Mouse (Mus musculus) ES-E14 (cell line): ENCODE results near the gene Vps53. TPM values are rescaled to one million over a fixed set of nuclear protein-coding genes. Genes with fewer than 3 reads are reported as not detected.

ENCODE experiments used
- DNase-seq: peaks from one replicate; pipeline ENCODE4 v3.0.0-alpha.2; 2013; ENCODE audit warnings: low read depth, low spot score
- H3K27ac ChIP-seq: 2 replicates; pipeline ENCODE4 v1.5.1; 2012; ENCODE audit warnings: low read depth, mild to moderate bottlenecking, low read length, moderate library complexity, mixed read lengths; ENCODE audit not compliant: poor library complexity, insufficient read depth, severe bottlenecking
- H3K36me3 ChIP-seq: 2 replicates; pipeline ENCODE4 v1.6.1; 2012; ENCODE audit warnings: mild to moderate bottlenecking, low read length, moderate library complexity, mixed read lengths; ENCODE audit not compliant: control insufficient read depth, poor library complexity, insufficient read depth, severe bottlenecking
- H3K4me1 ChIP-seq, 2 experiments: fragments of 150-350 bp in 1 of 2; sonication (generic) in 1 of 2; 2 replicates each; pipeline ENCODE4 v1.6.1; 2012; ENCODE audit warnings: low read length in 2 of 2, mild to moderate bottlenecking in 1 of 2, mixed read lengths in 1 of 2; ENCODE audit not compliant: control insufficient read depth in 2 of 2, insufficient read depth in 2 of 2, poor library complexity in 1 of 2
- H3K4me3 ChIP-seq, 2 experiments: fragments of 150-350 bp in 1 of 2; sonication (generic) in 1 of 2; 2 replicates each; pipeline ENCODE4 v1.5.1; 2012; ENCODE audit warnings: low read length in 2 of 2, low read depth in 1 of 2, mild to moderate bottlenecking in 1 of 2, mixed read lengths in 1 of 2; ENCODE audit not compliant: insufficient read depth in 1 of 2, poor library complexity in 1 of 2, severe bottlenecking in 1 of 2
- H3K9ac ChIP-seq: 2 replicates; pipeline ENCODE4 v1.6.1; 2012; ENCODE audit warnings: low read depth, mild to moderate bottlenecking, low read length, mixed read lengths; ENCODE audit not compliant: poor library complexity, insufficient read depth, severe bottlenecking
- H3K9me3 ChIP-seq: fragments of 150-350 bp; sonication (generic); 2 replicates; pipeline ENCODE4 v1.6.1; 2012; ENCODE audit warnings: low read depth, mild to moderate bottlenecking, low read length; ENCODE audit not compliant: control insufficient read depth, insufficient read depth
- CHD2 ChIP-seq: IDR thresholded peaks from 2 replicates; pipeline ENCODE4 v1.6.1; 2014; ENCODE audit warnings: mild to moderate bottlenecking, low read depth, low read length, inconsistent platforms
- HCFC1 ChIP-seq: IDR thresholded peaks from 2 replicates; pipeline ENCODE4 v1.6.1; 2012; ENCODE audit warnings: low read length, inconsistent platforms, borderline replicate concordance; ENCODE audit not compliant: insufficient read depth
- MAFK ChIP-seq: IDR thresholded peaks from 2 replicates; pipeline ENCODE4 v1.6.1; 2014; ENCODE audit warnings: mild to moderate bottlenecking, low read depth, low read length, inconsistent platforms; ENCODE audit not compliant: insufficient read depth
- ZC3H11A ChIP-seq: IDR thresholded peaks from 2 replicates; pipeline ENCODE4 v1.6.1; 2012; ENCODE audit warnings: low read depth, mild to moderate bottlenecking, inconsistent platforms, low read length, borderline replicate concordance
- ZNF384 ChIP-seq: IDR thresholded peaks from 2 replicates; pipeline ENCODE4 v1.6.1; 2012; ENCODE audit warnings: low read depth, low read length, inconsistent platforms
- in situ Hi-C, 2 experiments: fragments of 600-800 bp; cut with MboI; formaldehyde crosslinking; loops; one replicate each; pipeline ENCODE4 v1.15.1; 2025; ENCODE audit warnings: low sequenced_read_pairs in 2 of 2, inconsistent platforms in 1 of 2; ENCODE audit not compliant: unreplicated experiment in 2 of 2
- total RNA-seq: library from RNA; depleted of rRNA; stranded (reverse); fragments of 300-350 nt; gene quantifications from 2 replicates; pipeline ENCODE4 v1.2.3, GENCODE M21; 2012

The Vps53 gene
- total RNA-seq, 1 experiment: 20.3 TPM

- TF ChIP-seq HCFC1 (no peak), ZC3H11A (no peak), MAFK (no peak), CHD2 (no peak), ZNF384 (no peak)
- Histone ChIP-seq H3K4me3 (no peak overlapping the region), H3K36me3 (no peaks in the 10 kb centered on the region), H3K4me1 (no peaks in the 10 kb centered on the region), H3K27ac (no peak overlapping the region), H3K9ac (no peak overlapping the region), H3K9me3 (no peaks in the 10 kb centered on the region)
- in situ Hi-C loops: no loop called here
- DNase-seq: no peak
Observed at GRCm38 (mm10) chr11:76039271-76040053, 140.0 kb downstream of the Vps53 start.

- Histone ChIP-seq H3K27ac (no peak overlapping the region), H3K4me3 (no peak overlapping the region), H3K9me3 (no peaks in the 10 kb centered on the region), H3K4me1 (no peaks in the 10 kb centered on the region), H3K9ac (no peak overlapping the region), H3K36me3 (no peaks in the 10 kb centered on the region)
- in situ Hi-C loops: no loop called here
- DNase-seq: no peak
- TF ChIP-seq CHD2 (no peak), HCFC1 (no peak), MAFK (no peak)
Observed at GRCm38 (mm10) chr11:76037581-76038294, 141.7 kb downstream of the Vps53 start.

- Histone ChIP-seq H3K27ac (no peak overlapping the region), H3K36me3 (no peaks in the 10 kb centered on the region), H3K4me1 (no peaks in the 10 kb centered on the region), H3K9ac (no peak overlapping the region), H3K9me3 (no peaks in the 10 kb centered on the region), H3K4me3 (no peak overlapping the region)
- TF ChIP-seq CHD2: no peak
- TF ChIP-seq MAFK: no peak
- TF ChIP-seq ZC3H11A: no peak
- TF ChIP-seq HCFC1: no peak
- no peak for TF ChIP-seq ZNF384
- in situ Hi-C loops: no loop called here
- no peak for DNase-seq
Observed at GRCm38 (mm10) chr11:76035182-76035581, 144.3 kb downstream of the Vps53 start.

- H3K9me3 ChIP-seq: no peaks in the 10 kb centered on the region
- no peaks in the 10 kb centered on the region for H3K4me1 ChIP-seq
- H3K9ac ChIP-seq: no peak overlapping the region
- TF ChIP-seq CHD2: no peak
- no peak for TF ChIP-seq ZNF384
- TF ChIP-seq ZC3H11A: no peak
- TF ChIP-seq HCFC1: no peak
- no peak for TF ChIP-seq MAFK
- no peak for DNase-seq
- H3K27ac ChIP-seq: no peak overlapping the region
- in situ Hi-C loops: no loop called here
- no peak overlapping the region for H3K4me3 ChIP-seq
- no peaks in the 10 kb centered on the region for H3K36me3 ChIP-seq
Observed at GRCm38 (mm10) chr11:76033836-76034235, 145.6 kb downstream of the Vps53 start.
